Mouse (Mus musculus) layer of hippocampus, postnatal 10 days (tissue): ENCODE measurements around the gene Zfp600. TPM values are rescaled to one million over a fixed set of nuclear protein-coding genes. Genes with fewer than 3 reads are reported as not detected.
A peak's percentile ranks its signal among the peaks of the same experiment; 100 is the strongest.
"Not testable (repeated sequence)": the region's sequence is repeated elsewhere in the genome, so short reads cannot be mapped to it uniquely, and the experiment has no call there.

ENCODE experiments used
- DNase-seq, 2 experiments: peaks; one replicate each; pipeline ENCODE4 v3.0.0; 2021; ENCODE audit warnings: low spot score in 2 of 2
- long read RNA-seq: library from polyadenylated mRNA; stranded (forward); transcript quantifications from one replicate; pipeline ENCODE4 v2.0.0, GENCODE M21; 2023
- total RNA-seq, 2 experiments: library from RNA; stranded (reverse); gene quantifications; 2 replicates each; pipeline ENCODE4 v1.2.3; 2021

Gene Zfp600
- total RNA-seq: not detected
- long read RNA-seq: 0 reads

DNA sequence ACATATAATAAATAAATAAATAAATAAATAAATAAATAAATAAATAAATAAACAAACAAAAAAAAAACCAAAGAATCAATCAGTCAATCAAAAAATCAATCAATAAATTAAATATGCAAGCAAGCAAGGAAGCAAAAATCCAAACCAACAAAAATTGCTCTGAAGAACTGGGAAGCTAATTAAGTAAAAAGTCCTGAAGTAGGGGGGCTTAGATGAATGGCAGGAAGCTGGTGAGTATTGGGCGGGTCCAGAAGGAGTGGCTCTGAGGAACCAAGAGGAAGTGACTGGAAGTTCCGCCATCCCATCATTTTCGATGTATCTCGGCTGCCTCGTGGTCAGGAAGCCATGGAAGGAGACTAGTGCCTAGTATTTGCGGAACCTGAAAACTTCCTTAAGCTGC is at the start of gene Zfp600:
Gene Zfp600, plus strand, starts transcription at position 301 of the 400 bp plus-strand sequence.
- not testable (repeated sequence) for DNase-seq

DNA sequence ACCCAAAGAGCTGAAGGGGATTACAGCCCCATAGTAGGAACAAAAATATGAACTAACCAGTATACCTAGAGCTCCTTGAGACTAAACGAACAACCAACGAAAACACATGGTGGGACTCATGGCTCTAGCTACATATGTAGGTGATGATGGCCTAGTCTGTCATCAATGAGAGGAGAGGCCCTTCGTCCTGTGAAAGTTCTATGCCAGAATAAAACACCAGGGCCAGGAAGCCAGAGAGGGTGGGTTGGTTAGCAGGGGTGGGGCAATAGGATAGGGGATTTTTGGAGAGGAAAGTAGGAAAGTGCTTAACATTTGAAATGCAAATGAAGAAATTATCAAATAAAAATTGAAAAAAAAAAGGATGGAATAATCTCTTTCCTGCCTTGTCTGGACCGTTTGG is 6.3 kb downstream of the Zfp600 start:
- DNase-seq: not testable (repeated sequence)

DNA sequence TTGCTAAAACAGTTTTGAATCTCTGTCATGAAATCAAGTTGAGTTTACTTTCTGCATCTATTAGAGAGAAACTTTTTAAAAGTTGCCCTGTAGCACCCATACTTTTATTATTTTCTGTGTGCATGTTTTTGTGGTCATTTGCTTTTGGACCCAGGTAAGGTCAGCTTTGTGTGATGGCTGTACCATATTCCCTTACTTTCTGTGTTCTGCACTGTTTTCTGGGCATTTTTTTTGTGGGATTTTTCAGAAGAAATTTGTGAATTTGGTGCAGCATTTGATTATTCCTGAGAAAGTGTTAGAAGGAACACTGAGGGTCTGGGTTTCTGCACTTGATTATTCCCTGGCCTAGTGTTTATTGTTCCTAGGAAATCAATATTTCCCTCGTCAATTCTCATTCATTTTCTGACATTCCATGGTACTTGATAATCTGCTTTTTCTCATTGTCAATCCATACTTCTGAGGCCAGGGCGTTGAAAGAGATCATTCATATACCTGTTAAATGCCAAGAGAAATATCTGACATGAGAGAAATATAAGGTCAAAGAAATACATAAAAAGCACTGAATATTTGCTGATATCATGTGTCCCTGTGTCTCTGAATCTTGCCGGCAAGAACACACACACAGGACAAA is 10.7 kb downstream of the Zfp600 start:
- not testable (repeated sequence) for DNase-seq

DNA sequence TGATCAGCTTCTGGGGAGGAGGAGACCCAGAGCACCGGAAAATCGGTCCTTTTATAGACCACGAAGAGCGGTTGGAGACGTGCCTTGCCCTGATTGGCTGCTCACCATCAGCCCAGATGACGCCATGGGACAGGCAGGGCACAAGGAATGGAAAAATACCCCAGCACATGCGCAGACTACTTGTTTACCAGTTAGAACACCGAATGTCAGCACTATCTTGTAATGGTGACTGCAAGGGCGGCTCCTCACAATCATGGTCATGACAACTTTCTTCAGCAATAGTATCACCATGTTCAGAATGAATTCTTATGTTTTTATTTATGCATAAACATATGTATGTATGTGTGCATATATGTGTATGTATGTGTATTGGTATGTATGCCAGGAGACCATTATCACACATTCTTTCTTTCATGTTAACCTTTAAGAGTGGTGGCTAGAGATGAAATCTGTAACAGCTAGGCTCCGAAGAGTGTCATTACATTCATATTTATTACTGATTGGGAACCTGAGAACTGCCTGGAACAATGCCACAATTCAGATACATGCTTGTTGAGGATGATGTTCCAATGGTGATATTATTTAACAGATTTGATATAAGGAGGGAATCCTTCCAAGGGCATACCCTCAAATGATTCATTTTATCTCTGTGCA is 11.4 kb downstream of the Zfp600 start:
- not testable (repeated sequence) for DNase-seq

DNA sequence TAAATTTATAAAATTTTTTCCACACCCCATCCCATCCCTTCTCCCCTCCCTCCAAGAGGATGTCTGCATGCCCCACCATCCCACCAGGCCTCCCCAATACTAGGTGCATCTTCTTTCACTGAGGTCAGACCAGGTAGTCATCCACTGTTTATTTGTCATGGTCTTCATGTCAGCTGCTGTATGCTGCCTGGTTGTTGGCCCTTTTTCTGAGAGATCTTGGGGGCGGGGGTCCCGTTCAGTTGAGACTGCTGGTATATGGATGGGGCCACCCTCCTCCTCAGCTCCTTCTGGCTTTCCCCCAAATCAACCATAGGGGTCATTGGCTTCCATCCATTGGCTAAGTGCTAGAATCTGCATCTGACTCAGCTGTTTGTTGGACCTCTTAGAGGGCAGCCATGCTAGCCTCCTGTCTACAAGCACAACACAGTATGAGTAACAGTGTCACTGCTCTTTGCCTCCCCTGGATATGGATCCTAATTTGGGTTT is 12.1 kb downstream of the Zfp600 start:
- not testable (repeated sequence) for DNase-seq

DNA sequence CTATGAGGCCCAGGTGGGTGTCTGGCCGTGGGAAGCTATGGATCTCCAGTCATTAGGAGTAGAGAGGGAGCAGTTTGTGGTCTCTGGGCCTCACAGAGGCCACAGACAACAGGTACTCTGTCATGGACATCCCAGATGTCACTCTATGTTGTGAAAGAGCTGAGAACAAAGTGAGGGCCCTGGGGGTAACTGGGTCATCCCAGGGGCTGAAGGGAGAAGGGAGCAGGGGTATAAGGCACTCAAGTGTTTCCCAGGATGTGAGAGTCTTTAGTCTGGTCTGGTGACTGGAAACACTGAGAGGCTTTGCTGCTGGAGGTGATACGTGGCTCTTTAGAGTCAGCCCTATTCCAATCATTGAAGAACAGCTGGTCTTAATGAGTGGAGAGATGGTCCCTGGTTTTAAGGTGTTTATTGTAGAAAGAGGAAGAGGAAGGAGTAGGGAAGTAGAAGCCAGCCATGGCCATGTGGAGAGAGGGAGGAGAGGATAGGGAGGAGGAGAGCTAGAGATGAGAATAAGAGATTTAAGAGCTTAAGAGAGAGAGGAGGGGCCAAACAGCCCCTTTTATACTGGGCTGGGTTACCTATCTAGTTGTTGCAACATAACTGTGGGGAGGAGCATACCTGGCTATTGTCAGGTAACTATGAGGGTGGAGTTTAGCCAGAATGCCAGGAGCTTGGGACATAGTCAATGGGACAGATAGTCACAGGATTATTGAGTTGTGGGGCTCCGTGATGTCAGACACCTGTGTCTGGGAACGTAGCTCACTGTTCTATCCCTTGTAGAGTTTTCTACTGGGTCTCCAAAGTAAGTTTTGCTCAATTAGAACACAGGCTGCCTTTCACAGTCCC is 17.0 kb downstream of the Zfp600 start:
- not testable (repeated sequence) for DNase-seq

DNA sequence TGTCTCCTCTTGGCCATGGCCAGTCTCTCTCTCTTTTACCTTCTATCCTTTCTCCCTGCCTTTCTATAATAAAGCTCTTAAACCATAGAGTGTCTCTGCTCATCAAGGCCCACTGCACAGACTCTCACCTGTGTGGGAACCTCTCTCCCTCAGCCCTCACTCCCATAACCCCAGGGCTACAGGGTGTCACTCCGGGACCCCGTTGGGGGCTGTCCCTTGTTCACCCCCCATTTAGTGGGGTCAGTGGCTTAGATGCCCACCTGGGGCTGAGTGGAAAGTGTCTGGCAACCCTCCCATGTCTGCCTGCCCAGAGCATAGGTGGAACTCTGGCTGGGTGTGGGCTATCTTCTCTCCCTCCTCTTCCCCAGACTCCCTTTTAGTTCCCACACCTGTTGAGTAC is 47.7 kb downstream of the Zfp600 start:
- not testable (repeated sequence) for DNase-seq

DNA sequence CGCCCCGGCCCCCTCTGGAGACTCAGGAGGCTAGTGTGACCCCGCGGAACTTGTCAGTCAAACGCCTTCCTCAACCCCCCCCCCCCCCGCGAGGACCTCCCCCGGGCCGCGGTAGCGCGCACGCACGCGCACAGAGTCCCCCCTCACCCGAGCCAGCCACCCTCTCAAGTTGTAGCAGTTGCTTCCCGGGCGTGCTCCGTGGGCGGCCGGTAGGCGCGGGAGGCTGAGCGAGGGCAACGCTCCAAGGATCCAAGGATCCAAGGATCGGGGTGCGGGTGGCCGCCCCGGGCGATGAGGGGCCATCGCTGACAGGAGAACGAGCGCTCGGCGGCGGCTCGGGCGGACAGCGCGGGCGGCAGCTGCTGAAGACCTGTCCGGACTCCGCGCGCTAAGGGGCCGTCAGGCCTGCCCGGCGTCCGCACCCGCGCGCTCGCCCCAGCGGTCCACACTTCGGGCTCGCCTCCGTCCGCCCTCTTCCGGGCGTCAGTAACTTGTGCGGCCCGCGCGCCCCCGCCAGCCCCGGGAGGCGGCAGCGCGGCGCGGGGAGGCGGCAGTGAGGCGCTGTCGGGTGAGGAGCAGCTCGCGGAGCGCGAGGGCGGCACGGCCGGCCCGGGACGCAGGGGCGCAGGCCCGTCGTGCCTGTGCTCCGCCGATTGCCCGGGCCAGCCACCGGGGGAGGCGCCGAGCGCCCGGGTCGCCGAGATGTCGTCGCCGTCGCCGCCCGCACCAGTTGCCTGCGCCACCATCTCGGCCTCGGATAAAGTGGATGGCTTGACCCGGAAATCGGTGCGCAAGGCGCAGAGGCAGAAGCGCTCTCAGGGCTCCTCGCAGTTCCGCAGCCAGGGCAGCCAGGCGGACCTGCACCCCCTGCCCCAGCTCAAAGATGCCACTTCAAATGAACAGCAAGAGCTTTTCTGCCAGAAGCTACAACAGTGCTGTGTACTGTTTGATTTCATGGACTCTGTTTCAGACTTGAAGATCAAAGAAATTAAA is 82.9 kb downstream of the Zfp600 start:
- not testable (repeated sequence) for DNase-seq

DNA sequence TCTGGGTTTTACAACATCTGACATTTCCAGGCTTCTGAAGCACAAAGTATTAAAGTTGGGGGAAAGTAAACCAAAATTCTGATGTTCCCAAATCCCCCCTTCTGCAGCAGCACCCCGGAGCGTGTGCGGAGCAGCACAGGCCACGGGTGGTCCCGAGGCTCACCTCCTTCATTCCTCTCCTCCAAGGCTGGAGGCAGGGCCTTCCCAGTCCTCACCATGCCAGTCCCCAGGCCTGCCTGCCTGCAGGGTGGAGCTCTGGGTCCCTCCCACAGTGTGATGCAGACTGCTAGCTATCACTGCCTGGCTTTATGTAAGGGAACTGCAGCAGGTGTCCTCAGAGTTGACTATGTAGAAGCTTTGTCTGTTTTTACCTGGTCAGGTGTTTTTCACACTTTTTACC is 85.5 kb downstream of the Zfp600 start:
- peak in 1 of 2 experiments; percentile 1 for DNase-seq

Other genes starting within 250 kb of the Zfp600 start
- under 1 TPM in 1 of 2 experiments, not detected in 1; 0.20 TPM for gene Zfp987, start 59.5 kb upstream of the Zfp600 start, total RNA-seq